Mouse (Mus musculus): ENCODE measurements at regions not wholly inside any gene's neighbourhood (a gene's known extent, or its start where the extent isn't known, plus 50 kb on each side); places are given as distances from the start of the nearest gene placed in this dataset.

- DNase-seq: no peak
Measured at GRCm38 (mm10) chr1:193610471-193610870, 240.4 kb upstream of the Camk1g start.

GRCm38 (mm10) chr1:193599895-193600294 is 229.8 kb upstream of the Camk1g start:
- DNase-seq: no peak

GRCm38 (mm10) chr1:193599163-193599562 is 229.1 kb upstream of the Camk1g start:
- DNase-seq: peak; percentile 40

- peak; percentile 39 for DNase-seq
Measured at GRCm38 (mm10) chr1:193590301-193590829, 220.3 kb upstream of the Camk1g start.

- peak; percentile 88 for DNase-seq
Measured at GRCm38 (mm10) chr1:193588477-193589464, 218.7 kb upstream of the Camk1g start.

- DNase-seq: no peak
Measured at GRCm38 (mm10) chr1:193587317-193587716, 217.2 kb upstream of the Camk1g start.

- no peak for DNase-seq
Measured at GRCm38 (mm10) chr1:193586896-193587295, 216.8 kb upstream of the Camk1g start.

GRCm38 (mm10) chr1:193583791-193584190 is 213.7 kb upstream of the Camk1g start:
- no peak for DNase-seq

- DNase-seq: no peak
Measured at GRCm38 (mm10) chr1:193580393-193580792, 210.3 kb upstream of the Camk1g start.

- DNase-seq: no peak
Measured at GRCm38 (mm10) chr1:193579671-193580070, 209.6 kb upstream of the Camk1g start.

- DNase-seq: no peak
Measured at GRCm38 (mm10) chr1:193578661-193579175, 208.6 kb upstream of the Camk1g start.

GRCm38 (mm10) chr1:193577821-193578220 is 207.7 kb upstream of the Camk1g start:
- DNase-seq: peak; percentile 48

GRCm38 (mm10) chr1:193575986-193576713 is 206.1 kb upstream of the Camk1g start:
- DNase-seq: peak; percentile 93

GRCm38 (mm10) chr1:193572827-193573226 is 202.7 kb upstream of the Camk1g start:
- no peak for DNase-seq

- no peak for DNase-seq
Measured at GRCm38 (mm10) chr1:193572411-193572810, 202.3 kb upstream of the Camk1g start.

- no peak for DNase-seq
Measured at GRCm38 (mm10) chr1:193571088-193571487, 201.0 kb upstream of the Camk1g start.

GRCm38 (mm10) chr1:193568586-193569174 is 198.6 kb upstream of the Camk1g start:
- DNase-seq: no peak

GRCm38 (mm10) chr1:193567217-193567616 is 197.1 kb upstream of the Camk1g start:
- DNase-seq: no peak

GRCm38 (mm10) chr1:193564225-193564624 is 194.1 kb upstream of the Camk1g start:
- DNase-seq: no peak

- no peak for DNase-seq
Measured at GRCm38 (mm10) chr1:193562242-193562641, 192.1 kb upstream of the Camk1g start.

GRCm38 (mm10) chr1:193558122-193558521 is 188.0 kb upstream of the Camk1g start:
- peak; percentile 56 for DNase-seq

GRCm38 (mm10) chr1:193554731-193555130 is 184.6 kb upstream of the Camk1g start:
- DNase-seq: peak; percentile 84

GRCm38 (mm10) chr1:193552348-193552747 is 182.2 kb upstream of the Camk1g start:
- no peak for DNase-seq

Data from retina, postnatal 1 day (tissue).